Mouse (Mus musculus): ENCODE results near the gene Ncoa4.

DNA sequence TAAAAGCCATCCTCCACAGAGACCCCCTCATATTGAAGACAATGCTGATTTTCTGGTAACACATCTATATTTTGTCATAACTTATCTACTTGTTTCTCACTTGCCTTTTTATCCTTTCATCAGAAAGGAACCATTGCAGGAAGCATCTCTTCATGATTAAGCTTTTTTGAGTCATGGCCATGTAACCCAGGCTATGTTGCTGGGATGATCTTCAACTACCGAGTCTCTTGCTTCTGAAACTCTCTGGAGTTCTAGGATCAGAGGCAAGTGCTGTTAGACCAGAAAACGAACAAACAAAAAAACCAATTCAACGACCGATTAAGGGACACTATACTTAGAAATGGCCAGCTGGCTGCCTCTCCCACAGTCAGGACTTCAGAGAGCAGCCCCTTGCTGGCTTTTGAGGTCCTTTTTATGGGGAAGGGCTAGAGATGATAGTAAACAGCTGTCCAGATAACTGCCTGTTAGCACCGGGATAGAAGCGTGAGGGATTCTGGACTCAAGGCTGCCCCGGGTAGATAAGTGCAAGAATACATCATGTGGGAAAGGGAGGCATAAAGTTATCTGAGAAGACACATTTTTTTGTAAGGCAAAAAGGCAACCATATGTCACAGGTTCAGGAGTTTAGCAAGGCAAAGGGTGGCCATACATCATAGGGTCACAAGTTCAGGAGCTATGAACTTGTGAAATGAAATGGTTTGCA is 13.7 kb upstream of the Ncoa4 start:
- no peak for TF ChIP-seq CTCF (IDR thresholded peaks at IDR 0.05; ENCODE audit: borderline replicate concordance, control insufficient read depth, extremely low read depth, insufficient read depth, low read length, poor library complexity)
- no peak for TF ChIP-seq POLR2A (IDR thresholded peaks at IDR 0.05; ENCODE audit: control insufficient read depth, extremely low read depth, insufficient read depth, low read length, poor library complexity)

All from thymus, adult 2 months (tissue).